Mouse (Mus musculus): ENCODE data around the gene Atrnl1. TPM values are rescaled to one million over a fixed set of nuclear protein-coding genes. Genes with fewer than 3 reads are reported as not detected.

Atrnl1 gene
- polyA plus RNA-seq, 1 experiment from 2014 or later, result 5.0 TPM

- Histone ChIP-seq H3K4me2 (ENCODE audit: low read depth, low read length, severe bottlenecking) (no peak overlapping the region), H3K4me1 (replicated peaks; ENCODE audit: control insufficient read depth, insufficient read depth, low read length) (no peaks in the 10 kb centered on the region), H3K9ac (ENCODE audit: low read length) (no peak overlapping the region), H3K36me3 (ENCODE audit: control insufficient read depth, insufficient read depth, low read length) (no peaks in the 10 kb centered on the region), H3K9me3 (ENCODE audit: control insufficient read depth, low read length) (no peaks in the 10 kb centered on the region), H3K27ac (ENCODE audit: low read depth, low read length) (no peak overlapping the region), H3K27me3 (ENCODE audit: control insufficient read depth, insufficient read depth, low read length) (no peaks in the 10 kb centered on the region), H3K4me3 (ENCODE audit: low read depth, low read length) (no peak overlapping the region)
- ATAC-seq (replicated peaks; ENCODE audit: low FRiP score) (no peak), DNase-seq (ENCODE audit: low spot score) (no peak)
- WGBS, result 92% methylated on average over 14 of the region's 14 CpGs
These were observed 141.4 kb downstream of the Atrnl1 start for GRCm38 (mm10) chr19:57752189-57752588.

- no peak for ATAC-seq (replicated peaks; ENCODE audit: low FRiP score)
- Histone ChIP-seq H3K4me3 (ENCODE audit: low read depth, low read length) (no peak overlapping the region), H3K27me3 (ENCODE audit: control insufficient read depth, insufficient read depth, low read length) (no peaks in the 10 kb centered on the region), H3K36me3 (ENCODE audit: control insufficient read depth, insufficient read depth, low read length) (no peaks in the 10 kb centered on the region), H3K27ac (ENCODE audit: low read depth, low read length) (no peak overlapping the region), H3K4me2 (ENCODE audit: low read depth, low read length, severe bottlenecking) (no peak overlapping the region), H3K4me1 (replicated peaks; ENCODE audit: control insufficient read depth, insufficient read depth, low read length) (no peaks in the 10 kb centered on the region), H3K9ac (ENCODE audit: low read length) (no peak overlapping the region), H3K9me3 (ENCODE audit: control insufficient read depth, low read length) (no peaks in the 10 kb centered on the region)
- DNase-seq (ENCODE audit: low spot score), result no peak
- 93% methylated on average over 2 of the region's 2 CpGs for WGBS
These were observed 151.7 kb downstream of the Atrnl1 start for GRCm38 (mm10) chr19:57762526-57762925.

- H3K4me2 ChIP-seq (ENCODE audit: low read depth, low read length, severe bottlenecking), result no peak overlapping the region
- no peak overlapping the region for H3K9ac ChIP-seq (ENCODE audit: low read length)
- no peak for DNase-seq (ENCODE audit: low spot score)
- H3K9me3 ChIP-seq (ENCODE audit: control insufficient read depth, low read length), result no peaks in the 10 kb centered on the region
- H3K27ac ChIP-seq (ENCODE audit: low read depth, low read length), result no peak overlapping the region
- ATAC-seq (replicated peaks; ENCODE audit: low FRiP score), result no peak
- no peaks in the 10 kb centered on the region for H3K27me3 ChIP-seq (ENCODE audit: control insufficient read depth, insufficient read depth, low read length)
- no peak overlapping the region for H3K4me3 ChIP-seq (ENCODE audit: low read depth, low read length)
- WGBS, result 86% methylated on average over 16 of the region's 16 CpGs
- H3K4me1 ChIP-seq (replicated peaks; ENCODE audit: control insufficient read depth, insufficient read depth, low read length), result no peaks in the 10 kb centered on the region
- no peaks in the 10 kb centered on the region for H3K36me3 ChIP-seq (ENCODE audit: control insufficient read depth, insufficient read depth, low read length)
These were observed 153.9 kb downstream of the Atrnl1 start for GRCm38 (mm10) chr19:57764576-57765371.

- Histone ChIP-seq H3K27ac (ENCODE audit: low read depth, low read length) (no peak overlapping the region), H3K4me1 (replicated peaks; ENCODE audit: control insufficient read depth, insufficient read depth, low read length) (no peaks in the 10 kb centered on the region), H3K4me3 (ENCODE audit: low read depth, low read length) (no peak overlapping the region), H3K9ac (ENCODE audit: low read length) (no peak overlapping the region), H3K36me3 (ENCODE audit: control insufficient read depth, insufficient read depth, low read length) (no peaks in the 10 kb centered on the region), H3K27me3 (ENCODE audit: control insufficient read depth, insufficient read depth, low read length) (no peaks in the 10 kb centered on the region), H3K9me3 (ENCODE audit: control insufficient read depth, low read length) (no peaks in the 10 kb centered on the region), H3K4me2 (ENCODE audit: low read depth, low read length, severe bottlenecking) (no peak overlapping the region)
- 85% methylated on average over 2 of the region's 2 CpGs for WGBS
- no peak for ATAC-seq (replicated peaks; ENCODE audit: low FRiP score)
- DNase-seq (ENCODE audit: low spot score), result no peak
These were observed 156.2 kb downstream of the Atrnl1 start for GRCm38 (mm10) chr19:57767051-57767450.

- Histone ChIP-seq H3K9me3 (ENCODE audit: control insufficient read depth, low read length) (no peaks in the 10 kb centered on the region), H3K9ac (ENCODE audit: low read length) (no peak overlapping the region), H3K4me1 (replicated peaks; ENCODE audit: control insufficient read depth, insufficient read depth, low read length) (no peaks in the 10 kb centered on the region), H3K27me3 (ENCODE audit: control insufficient read depth, insufficient read depth, low read length) (no peaks in the 10 kb centered on the region), H3K36me3 (ENCODE audit: control insufficient read depth, insufficient read depth, low read length) (no peaks in the 10 kb centered on the region), H3K27ac (ENCODE audit: low read depth, low read length) (no peak overlapping the region), H3K4me3 (ENCODE audit: low read depth, low read length) (no peak overlapping the region), H3K4me2 (ENCODE audit: low read depth, low read length, severe bottlenecking) (no peak overlapping the region)
- WGBS, result 92% methylated on average over 11 of the region's 11 CpGs
- DNase-seq (ENCODE audit: low spot score), result no peak
- no peak for ATAC-seq (replicated peaks; ENCODE audit: low FRiP score)
These were observed 157.8 kb downstream of the Atrnl1 start for GRCm38 (mm10) chr19:57768661-57769060.

GRCm38 (mm10) chr19:57782366-57783089, 171.7 kb downstream of the Atrnl1 start:
- DNase-seq (ENCODE audit: low spot score), result no peak
- Histone ChIP-seq H3K36me3 (ENCODE audit: control insufficient read depth, insufficient read depth, low read length) (no peaks in the 10 kb centered on the region), H3K9me3 (ENCODE audit: control insufficient read depth, low read length) (no peaks in the 10 kb centered on the region), H3K27ac (ENCODE audit: low read depth, low read length) (no peak overlapping the region), H3K4me3 (ENCODE audit: low read depth, low read length) (no peak overlapping the region), H3K27me3 (ENCODE audit: control insufficient read depth, insufficient read depth, low read length) (no peaks in the 10 kb centered on the region), H3K4me2 (ENCODE audit: low read depth, low read length, severe bottlenecking) (no peak overlapping the region), H3K9ac (ENCODE audit: low read length) (no peak overlapping the region), H3K4me1 (replicated peaks; ENCODE audit: control insufficient read depth, insufficient read depth, low read length) (no peaks in the 10 kb centered on the region)
- WGBS, result 92% methylated on average over 3 of the region's 3 CpGs
- no peak for ATAC-seq (replicated peaks; ENCODE audit: low FRiP score)

GRCm38 (mm10) chr19:57786699-57787098, 175.9 kb downstream of the Atrnl1 start:
- WGBS, result 79% methylated on average over 5 of the region's 5 CpGs
- Histone ChIP-seq H3K27ac (ENCODE audit: low read depth, low read length) (no peak overlapping the region), H3K4me3 (ENCODE audit: low read depth, low read length) (no peak overlapping the region), H3K9me3 (ENCODE audit: control insufficient read depth, low read length) (no peaks in the 10 kb centered on the region), H3K9ac (ENCODE audit: low read length) (no peak overlapping the region), H3K4me1 (replicated peaks; ENCODE audit: control insufficient read depth, insufficient read depth, low read length) (no peaks in the 10 kb centered on the region), H3K4me2 (ENCODE audit: low read depth, low read length, severe bottlenecking) (no peak overlapping the region), H3K27me3 (ENCODE audit: control insufficient read depth, insufficient read depth, low read length) (no peaks in the 10 kb centered on the region), H3K36me3 (ENCODE audit: control insufficient read depth, insufficient read depth, low read length) (no peaks in the 10 kb centered on the region)
- DNase-seq (ENCODE audit: low spot score) (no peak), ATAC-seq (replicated peaks; ENCODE audit: low FRiP score) (no peak)

- Histone ChIP-seq H3K9ac (ENCODE audit: low read length) (no peak overlapping the region), H3K36me3 (ENCODE audit: control insufficient read depth, insufficient read depth, low read length) (no peaks in the 10 kb centered on the region), H3K27me3 (ENCODE audit: control insufficient read depth, insufficient read depth, low read length) (no peaks in the 10 kb centered on the region), H3K27ac (ENCODE audit: low read depth, low read length) (no peak overlapping the region), H3K4me2 (ENCODE audit: low read depth, low read length, severe bottlenecking) (no peak overlapping the region), H3K9me3 (ENCODE audit: control insufficient read depth, low read length) (no peaks in the 10 kb centered on the region), H3K4me1 (replicated peaks; ENCODE audit: control insufficient read depth, insufficient read depth, low read length) (no peaks in the 10 kb centered on the region), H3K4me3 (ENCODE audit: low read depth, low read length) (no peak overlapping the region)
- WGBS, result 95% methylated on average over 9 of the region's 9 CpGs
- DNase-seq (ENCODE audit: low spot score), result no peak
- no peak for ATAC-seq (replicated peaks; ENCODE audit: low FRiP score)
These were observed 191.4 kb downstream of the Atrnl1 start for GRCm38 (mm10) chr19:57802207-57802606.

Measured in forebrain, embryonic 11.5 days (tissue).